Mouse (Mus musculus) lung, embryonic 14.5 days (tissue): ENCODE data around the gene Chaf1a. TPM values are rescaled to one million over a fixed set of nuclear protein-coding genes. Genes with fewer than 3 reads are reported as not detected.

Experiments used
- ATAC-seq: fragments of 200-750 bp; cut with Nextera tagmentation; 2 replicates; pipeline ENCODE4 v1.8.0; 2017; ENCODE audit warnings: mild to moderate bottlenecking, moderate TSS enrichment, moderate library complexity; ENCODE audit not compliant: insufficient read depth
- DNase-seq: peaks from one replicate; pipeline ENCODE4 v3.0.0-alpha.2; 2015
- H3K27ac ChIP-seq: fragments of 300-500 bp; sonication (generic); 2 replicates; pipeline ENCODE4 v1.5.1; 2014; ENCODE audit warnings: low read depth, mild to moderate bottlenecking, moderate library complexity
- H3K27me3 ChIP-seq: fragments of 300-500 bp; sonication (generic); 2 replicates; pipeline ENCODE4 v1.6.1; 2014; ENCODE audit warnings: low read length, control low read depth; ENCODE audit not compliant: insufficient read depth
- H3K36me3 ChIP-seq: fragments of 300-500 bp; sonication (generic); 2 replicates; pipeline ENCODE4 v1.6.1; 2014; ENCODE audit warnings: control low read depth; ENCODE audit not compliant: insufficient read depth
- H3K4me1 ChIP-seq: fragments of 300-500 bp; sonication (generic); 2 replicates; pipeline ENCODE4 v1.6.1; 2014; ENCODE audit warnings: antibody characterized with exemption, control low read depth; ENCODE audit not compliant: insufficient read depth
- H3K4me2 ChIP-seq: fragments of 300-500 bp; sonication (generic); 2 replicates; pipeline ENCODE4 v1.6.1; 2014; ENCODE audit warnings: mild to moderate bottlenecking
- H3K4me3 ChIP-seq: fragments of 300-500 bp; sonication (generic); 2 replicates; pipeline ENCODE4 v1.5.1; 2014; ENCODE audit warnings: low read depth, low read length
- H3K9ac ChIP-seq: fragments of 300-500 bp; sonication (generic); 2 replicates; pipeline ENCODE4 v1.6.1; 2014
- H3K9me3 ChIP-seq: fragments of 300-500 bp; sonication (generic); 2 replicates; pipeline ENCODE4 v1.6.1; 2016; ENCODE audit warnings: low read depth, low read length, control low read depth
- CTCF ChIP-seq: IDR thresholded peaks from 2 replicates; pipeline ENCODE4 v1.5.1; 2016; ENCODE audit warnings: antibody characterized with exemption, low read depth
- WGBS: fragments of 180-500 bp; shearing (Covaris S2); extraction: QIAGEN DNeasy Blood & Tissue Kit; methylation state at CpG from one replicate; pipeline ENCODE4 v1.1.7; 2014; 5-methylcytosine and 5-hydroxymethylcytosine counted together
- polyA plus RNA-seq: library from polyadenylated mRNA; unstranded; fragments of >200 nt; fragmentation: Nextera tagmentation; extraction: Ambion mirVana; gene quantifications from 2 replicates; pipeline ENCODE4 v1.2.1, GENCODE M21; 2014

Gene Chaf1a
- polyA plus RNA-seq, 1 experiment from 2014 or later: 30.4 TPM

DNA sequence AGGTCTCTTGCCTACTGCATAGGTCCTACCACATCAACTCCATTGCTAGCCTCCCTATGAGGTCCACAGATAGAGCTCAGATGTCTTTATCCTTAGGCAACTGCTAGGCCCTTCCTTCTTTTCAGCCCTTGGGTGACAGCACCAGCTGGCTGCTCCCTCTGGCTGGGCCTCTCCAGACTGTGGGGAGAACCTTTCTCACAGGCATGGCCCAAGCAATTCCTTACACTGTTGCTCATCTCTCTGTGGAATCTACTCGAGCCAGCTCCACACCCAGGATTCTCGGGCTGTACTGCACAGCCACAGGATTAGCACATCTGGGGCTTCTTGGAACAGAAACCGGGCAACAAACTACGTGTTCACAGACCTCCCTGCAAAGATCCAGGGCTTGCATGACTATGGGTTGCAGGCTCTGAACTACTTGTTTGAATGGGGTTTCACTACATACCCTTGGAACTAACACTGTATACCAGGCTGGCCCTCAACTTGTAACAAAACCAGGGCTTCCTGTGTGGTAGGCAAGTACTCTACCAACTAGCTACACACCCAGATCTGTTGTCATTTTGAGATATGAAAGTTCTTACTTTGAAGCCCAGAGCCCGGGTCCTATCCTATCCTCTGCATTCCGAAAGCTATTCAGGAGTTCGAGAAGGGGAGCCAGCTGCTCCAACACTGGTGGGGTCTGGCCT, 6.1 kb upstream of the Chaf1a start:
- TF ChIP-seq CTCF: no peak
- Histone ChIP-seq H3K4me1 (peaks cover 11% of the 10 kb centered on the region), H3K9me3 (no peaks in the 10 kb centered on the region), H3K27ac (no peak overlapping the region), H3K9ac (peak overlapping the region; percentile 94), H3K4me2 (no peak overlapping the region), H3K27me3 (no peaks in the 10 kb centered on the region), H3K4me3 (0 out of 2 replicates have a peak overlapping the region, but pooled peaks have one; percentile 93), H3K36me3 (peaks cover 40% of the 10 kb centered on the region)
- ATAC-seq (no peak), DNase-seq (no peak)
- 83% methylated on average over 7 of the region's 7 CpGs for WGBS

DNA sequence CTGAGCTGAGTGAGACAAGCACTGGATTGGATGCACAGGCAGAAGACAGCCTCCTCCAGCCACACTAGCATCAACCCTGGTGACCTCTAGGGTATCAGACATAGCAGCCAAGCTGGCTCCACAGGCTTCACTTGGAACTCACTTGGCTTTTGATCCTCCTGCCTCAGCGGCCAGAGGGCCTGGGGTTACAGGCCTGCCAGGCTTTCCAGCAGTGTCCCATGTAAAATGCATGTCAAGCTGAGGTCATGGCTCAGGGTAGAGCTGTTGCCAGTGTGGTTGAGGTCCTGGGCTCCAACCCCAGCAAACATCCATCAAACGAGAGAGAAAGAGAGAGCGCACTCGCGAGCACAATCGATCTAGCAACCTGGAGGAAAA, 5.5 kb upstream of the Chaf1a start:
- TF ChIP-seq CTCF: no peak
- no peak overlapping the region for H3K27ac ChIP-seq
- peak overlapping the region; percentile 94 for H3K9ac ChIP-seq
- ATAC-seq (no peak), DNase-seq (no peak)
- peak overlapping the region; percentile 74 for H3K4me2 ChIP-seq
- H3K4me1 ChIP-seq: peaks cover 11% of the 10 kb centered on the region
- WGBS: 79% methylated on average over 6 of the region's 6 CpGs
- H3K4me3 ChIP-seq: peak overlapping the region; percentile 93
- peaks cover 35% of the 10 kb centered on the region for H3K36me3 ChIP-seq
- H3K27me3 ChIP-seq: no peaks in the 10 kb centered on the region
- H3K9me3 ChIP-seq: no peaks in the 10 kb centered on the region

DNA sequence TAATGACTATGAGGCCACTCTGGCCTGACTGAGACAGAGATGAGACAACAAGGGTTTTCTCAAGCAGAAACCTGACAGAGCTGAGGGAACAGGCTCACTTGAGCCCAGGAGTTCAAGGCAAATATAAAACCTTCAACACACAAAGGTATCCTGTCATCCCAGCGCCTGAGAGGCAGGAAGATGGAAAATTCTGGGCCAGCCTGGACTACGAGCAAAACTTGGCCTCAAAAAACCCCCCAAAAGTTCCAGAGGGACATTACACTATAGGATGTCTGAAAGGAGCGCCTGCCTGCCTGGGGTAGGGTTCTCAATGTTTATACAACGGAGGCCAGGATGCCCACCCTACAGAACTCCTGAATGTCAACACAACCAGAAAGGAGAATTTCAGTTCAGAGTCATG, 5.0 kb upstream of the Chaf1a start:
- Histone ChIP-seq H3K9ac (peak overlapping the region; percentile 94), H3K4me2 (peak overlapping the region; percentile 74), H3K4me1 (peaks cover 11% of the 10 kb centered on the region), H3K9me3 (no peaks in the 10 kb centered on the region), H3K27ac (no peak overlapping the region), H3K4me3 (peak overlapping the region; percentile 93), H3K36me3 (peaks cover 31% of the 10 kb centered on the region), H3K27me3 (no peaks in the 10 kb centered on the region)
- TF ChIP-seq CTCF: no peak
- WGBS: 46% methylated on average over 4 of the region's 4 CpGs
- no peak for DNase-seq
- no peak for ATAC-seq

DNA sequence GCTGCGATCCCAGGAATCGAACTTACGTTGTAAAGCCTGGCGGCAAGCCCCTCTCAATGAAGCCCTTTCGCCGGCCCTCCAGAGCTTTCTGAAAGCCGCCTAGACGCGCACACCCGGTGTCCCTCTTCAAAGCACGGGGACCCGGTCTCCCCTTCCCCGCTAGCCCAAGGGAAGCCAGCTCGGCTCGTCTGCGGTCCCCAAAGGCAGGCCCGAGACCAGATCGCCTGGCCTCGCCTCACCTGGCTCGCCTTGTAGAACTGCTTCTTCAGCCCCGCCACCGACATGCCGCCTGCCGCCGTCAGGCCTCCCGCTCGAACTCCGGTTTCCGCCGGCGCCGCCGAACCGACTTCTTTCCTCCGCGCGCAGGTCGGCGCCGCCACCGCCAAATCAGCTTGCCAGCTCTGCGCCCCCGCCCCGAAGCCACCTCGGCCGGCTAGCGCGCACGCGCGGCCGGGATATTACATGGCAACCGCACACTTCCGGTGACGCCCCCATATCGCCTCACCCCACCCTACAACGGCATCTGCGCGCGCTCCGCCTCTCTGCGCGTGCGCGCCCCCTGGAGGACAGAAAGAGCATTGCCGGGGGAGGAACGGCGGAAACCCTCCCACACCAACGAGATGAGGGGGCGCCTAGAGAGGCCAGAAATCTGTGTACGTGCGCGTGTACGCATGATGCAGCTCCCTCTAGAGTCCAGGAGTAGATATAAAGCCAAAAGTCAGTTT, 3.9 kb upstream of the Chaf1a start, which contains the start of gene Sh3gl1:
Gene Sh3gl1, minus strand, starts transcription at position 460 of the 725 bp plus-strand sequence.
- under 1% methylated on average over 74 of the region's 74 CpGs for WGBS
- peak; percentile 100 for TF ChIP-seq CTCF
- DNase-seq: peak; percentile 99
- Histone ChIP-seq H3K4me2 (peak within 1 kb of the TSS; percentile 74), H3K27ac (peak within 1 kb of the TSS; percentile 89), H3K4me3 (peak within 1 kb of the TSS; percentile 93), H3K9ac (peak within 1 kb of the TSS; percentile 94), H3K9me3 (no peaks in the 10 kb centered on the region), H3K4me1 (peaks cover 13% of the 10 kb centered on the region), H3K36me3 (peaks cover 26% of the 10 kb centered on the region), H3K27me3 (no peaks in the 10 kb centered on the region)
- peak; percentile 86 for ATAC-seq

DNA sequence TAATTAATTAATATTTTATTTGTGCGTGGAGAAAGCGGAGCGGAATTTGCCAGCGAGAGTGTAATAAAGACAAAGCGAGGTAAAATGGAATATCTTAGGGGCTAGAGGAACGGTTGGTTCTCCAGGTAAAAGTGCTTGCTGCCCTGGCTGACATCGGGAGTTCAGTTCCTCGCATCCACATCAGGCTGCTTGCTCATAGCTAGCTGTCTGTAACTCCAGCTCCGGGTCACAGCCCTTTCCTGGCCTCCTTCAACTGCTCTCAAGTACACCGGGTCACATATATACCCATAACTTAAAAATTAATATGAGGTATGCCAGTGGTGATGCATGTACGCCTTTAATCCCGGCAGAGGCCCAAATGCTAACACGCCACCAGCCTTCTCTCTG, 3.3 kb upstream of the Chaf1a start:
- WGBS: 34% methylated on average over 13 of the region's 13 CpGs
- H3K27me3 ChIP-seq: no peaks in the 10 kb centered on the region
- peaks cover 25% of the 10 kb centered on the region for H3K36me3 ChIP-seq
- H3K27ac ChIP-seq: no peak overlapping the region; the same call in 1 of the 2 replicates
- H3K4me2 ChIP-seq: peak overlapping the region; percentile 74
- no peak for DNase-seq
- ATAC-seq: peak; percentile 7
- peak overlapping the region; percentile 93 for H3K4me3 ChIP-seq
- TF ChIP-seq CTCF: no peak
- no peaks in the 10 kb centered on the region for H3K9me3 ChIP-seq
- peak overlapping the region; percentile 45 for H3K9ac ChIP-seq
- peaks cover 18% of the 10 kb centered on the region for H3K4me1 ChIP-seq

DNA sequence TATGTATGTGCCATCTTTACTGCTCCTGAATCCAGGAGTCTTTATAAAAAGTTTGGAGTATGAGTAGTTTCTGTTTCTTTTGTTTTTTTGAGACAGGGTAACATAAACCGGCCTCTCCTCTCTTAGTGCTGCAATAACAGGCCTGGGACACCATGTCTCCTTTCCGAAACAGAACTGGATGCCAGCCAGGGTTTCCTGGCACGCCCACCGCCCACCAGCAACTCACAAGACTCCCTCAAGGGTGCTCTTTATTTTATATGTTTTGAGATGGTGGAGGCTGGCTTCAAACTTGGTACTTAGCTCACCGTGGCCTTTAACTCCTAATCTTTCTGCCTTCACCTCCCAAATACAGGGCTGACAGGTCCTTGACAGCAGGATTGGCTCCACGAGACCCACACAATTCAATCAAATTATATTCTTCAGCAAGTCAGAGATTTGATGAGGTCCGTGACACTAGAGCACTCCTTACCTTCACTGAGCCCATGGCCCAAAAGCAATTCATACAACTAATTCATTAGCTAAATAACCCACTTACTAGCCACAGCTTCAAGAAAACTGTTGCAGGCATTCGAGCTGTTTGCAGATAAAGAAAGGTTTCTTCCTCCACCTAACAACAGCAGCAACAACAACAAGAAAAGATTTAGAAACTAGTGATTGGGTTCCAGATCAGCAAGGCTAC, 1.5 kb upstream of the Chaf1a start:
- peaks cover 18% of the 10 kb centered on the region for H3K4me1 ChIP-seq
- WGBS: 87% methylated on average over 8 of the region's 8 CpGs
- no peak overlapping the region for H3K27ac ChIP-seq
- no peak overlapping the region for H3K4me3 ChIP-seq
- H3K4me2 ChIP-seq: no peak overlapping the region
- H3K36me3 ChIP-seq: peaks cover 19% of the 10 kb centered on the region
- H3K9ac ChIP-seq: no peak overlapping the region
- DNase-seq: no peak
- no peaks in the 10 kb centered on the region for H3K27me3 ChIP-seq
- no peak for ATAC-seq
- no peaks in the 10 kb centered on the region for H3K9me3 ChIP-seq
- TF ChIP-seq CTCF: no peak

DNA sequence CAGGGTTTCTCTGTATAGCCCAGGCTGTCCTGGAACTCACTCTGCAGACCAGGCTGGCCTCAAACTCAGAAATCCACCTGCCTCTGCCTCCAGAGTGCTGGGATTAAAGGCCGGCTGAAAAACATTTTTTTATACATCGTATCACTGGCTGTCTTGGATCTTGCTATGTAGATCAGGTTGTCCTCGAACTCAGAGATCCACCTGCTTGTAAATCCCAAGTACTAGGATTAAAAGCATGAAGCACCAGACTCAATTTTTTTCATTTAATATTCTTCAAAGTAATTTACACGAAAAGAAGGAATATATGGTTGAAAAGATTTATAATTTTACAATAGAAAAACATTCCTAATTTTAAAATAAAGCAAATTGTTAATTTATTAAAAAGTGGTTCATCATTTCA, 894 bp upstream of the Chaf1a start:
- WGBS: 71% methylated on average over 4 of the region's 4 CpGs
- H3K36me3 ChIP-seq: peaks cover 19% of the 10 kb centered on the region
- H3K4me2 ChIP-seq: peak overlapping the region; percentile 69
- peaks cover 18% of the 10 kb centered on the region for H3K4me1 ChIP-seq
- no peaks in the 10 kb centered on the region for H3K27me3 ChIP-seq
- peak overlapping the region; percentile 78; the same call in 1 of the 2 replicates for H3K9ac ChIP-seq
- H3K4me3 ChIP-seq: peak overlapping the region; percentile 74
- TF ChIP-seq CTCF: no peak
- H3K9me3 ChIP-seq: no peaks in the 10 kb centered on the region
- no peak for ATAC-seq
- H3K27ac ChIP-seq: no peak overlapping the region
- DNase-seq: no peak
